Mouse (Mus musculus) kidney, adult 8-10 months (tissue): ENCODE measurements around the gene Cx3cl1.

Experiments
- DNase-seq, 2 experiments: peaks; one replicate each; pipeline ENCODE4 v3.0.0; 2022

Cx3cl1 gene

GRCm38 (mm10) chr8:94771941-94772670 lies at the start of gene Cx3cl1:
TSS of gene Cx3cl1 (plus strand) at chr8:94772009.
- peak; percentile 91 to 92 for DNase-seq

GRCm38 (mm10) chr8:94725998-94726397 lies 45.8 kb upstream of the Cx3cl1 start:
- no peak for DNase-seq

- DNase-seq = no peak
These were observed 42.5 kb upstream of the Cx3cl1 start for GRCm38 (mm10) chr8:94729301-94729700.

- DNase-seq = no peak
These were observed 37.9 kb upstream of the Cx3cl1 start for GRCm38 (mm10) chr8:94733821-94734465.

- DNase-seq = no peak
These were observed 37.0 kb upstream of the Cx3cl1 start for GRCm38 (mm10) chr8:94734735-94735350.

- peak; percentile 8 to 13 for DNase-seq
These were observed 36.2 kb upstream of the Cx3cl1 start for GRCm38 (mm10) chr8:94735426-94736094.

GRCm38 (mm10) chr8:94739829-94740228 lies 32.0 kb upstream of the Cx3cl1 start:
- DNase-seq = no peak

GRCm38 (mm10) chr8:94740591-94740990 lies 31.2 kb upstream of the Cx3cl1 start:
- no peak for DNase-seq

- no peak for DNase-seq
These were observed 30.1 kb upstream of the Cx3cl1 start for GRCm38 (mm10) chr8:94741726-94742125.

GRCm38 (mm10) chr8:94744484-94744883 lies 27.3 kb upstream of the Cx3cl1 start:
- no peak for DNase-seq

GRCm38 (mm10) chr8:94744972-94745371 lies 26.8 kb upstream of the Cx3cl1 start:
- no peak for DNase-seq

- DNase-seq = no peak
These were observed 26.2 kb upstream of the Cx3cl1 start, which contains the start of gene Ccl22 for GRCm38 (mm10) chr8:94745476-94746184. TSS of gene Ccl22 (plus strand) at chr8:94745590.

- DNase-seq = no peak
These were observed 25.0 kb upstream of the Cx3cl1 start for GRCm38 (mm10) chr8:94746832-94747231.

GRCm38 (mm10) chr8:94748363-94748762 lies 23.4 kb upstream of the Cx3cl1 start:
- no peak for DNase-seq

- DNase-seq = no peak
These were observed 21.9 kb upstream of the Cx3cl1 start for GRCm38 (mm10) chr8:94749942-94750341.

GRCm38 (mm10) chr8:94751023-94751849 lies 20.6 kb upstream of the Cx3cl1 start:
- DNase-seq = no peak

GRCm38 (mm10) chr8:94754006-94754405 lies 17.8 kb upstream of the Cx3cl1 start:
- DNase-seq = no peak

GRCm38 (mm10) chr8:94754486-94754885 lies 17.3 kb upstream of the Cx3cl1 start:
- DNase-seq = no peak

- no peak for DNase-seq
These were observed 4.8 kb upstream of the Cx3cl1 start for GRCm38 (mm10) chr8:94767035-94767434.

- DNase-seq = peak; percentile 67 to 69
These were observed 864 bp upstream of the Cx3cl1 start for GRCm38 (mm10) chr8:94770945-94771344.

GRCm38 (mm10) chr8:94773048-94773447 lies 1.2 kb downstream of the Cx3cl1 start:
- no peak for DNase-seq

GRCm38 (mm10) chr8:94773700-94774171 lies 1.9 kb downstream of the Cx3cl1 start:
- no peak for DNase-seq
